Mouse (Mus musculus) lung, adult 2 months (tissue): ENCODE measurements around the gene Adgrv1.

ENCODE experiments used
- CTCF ChIP-seq: fragments of 200-500 bp; IDR thresholded peaks from 2 replicates; pipeline ENCODE4 v1.5.1; 2011; ENCODE audit warnings: mild to moderate bottlenecking, low read length, control low read depth; ENCODE audit not compliant: insufficient read depth
- POLR2A ChIP-seq: fragments of 200-500 bp; IDR thresholded peaks from 2 replicates; pipeline ENCODE4 v1.6.1; 2011; ENCODE audit warnings: low read depth, mild to moderate bottlenecking, control low read depth, low read length, borderline replicate concordance; ENCODE audit errors: extremely low read depth

DNA sequence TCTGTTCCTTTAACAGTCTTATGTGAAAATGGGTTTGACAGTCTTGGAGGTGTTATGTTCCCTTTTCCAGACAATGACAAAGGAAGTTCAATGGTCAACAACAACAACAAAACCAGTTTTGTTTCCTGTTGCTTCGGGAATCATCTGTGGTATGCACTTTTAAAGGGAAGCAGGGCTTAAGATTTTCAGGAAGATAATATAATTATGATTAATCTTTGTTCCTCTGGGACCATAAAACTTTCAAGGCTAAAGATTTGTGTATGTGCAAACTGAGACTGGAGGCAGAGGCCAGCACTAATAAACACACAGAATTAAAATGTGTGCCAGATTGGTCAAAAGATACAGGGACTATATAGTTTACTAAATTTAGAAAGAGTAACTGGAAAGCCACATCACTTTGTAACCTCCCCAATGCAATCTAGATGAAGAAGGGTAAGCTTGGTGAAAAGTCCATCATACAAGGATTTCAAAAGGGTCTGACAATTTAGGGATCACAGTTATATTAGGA lies 424.8 kb downstream of the Adgrv1 start:
- no peak for TF ChIP-seq CTCF
- TF ChIP-seq POLR2A = no peak
